Mouse (Mus musculus): ENCODE data around the gene Zbed5.
"Not testable (repeated sequence)": the region's sequence is repeated elsewhere in the genome, so short reads cannot be mapped to it uniquely, and the experiment has no call there.

Zbed5 gene

DNA sequence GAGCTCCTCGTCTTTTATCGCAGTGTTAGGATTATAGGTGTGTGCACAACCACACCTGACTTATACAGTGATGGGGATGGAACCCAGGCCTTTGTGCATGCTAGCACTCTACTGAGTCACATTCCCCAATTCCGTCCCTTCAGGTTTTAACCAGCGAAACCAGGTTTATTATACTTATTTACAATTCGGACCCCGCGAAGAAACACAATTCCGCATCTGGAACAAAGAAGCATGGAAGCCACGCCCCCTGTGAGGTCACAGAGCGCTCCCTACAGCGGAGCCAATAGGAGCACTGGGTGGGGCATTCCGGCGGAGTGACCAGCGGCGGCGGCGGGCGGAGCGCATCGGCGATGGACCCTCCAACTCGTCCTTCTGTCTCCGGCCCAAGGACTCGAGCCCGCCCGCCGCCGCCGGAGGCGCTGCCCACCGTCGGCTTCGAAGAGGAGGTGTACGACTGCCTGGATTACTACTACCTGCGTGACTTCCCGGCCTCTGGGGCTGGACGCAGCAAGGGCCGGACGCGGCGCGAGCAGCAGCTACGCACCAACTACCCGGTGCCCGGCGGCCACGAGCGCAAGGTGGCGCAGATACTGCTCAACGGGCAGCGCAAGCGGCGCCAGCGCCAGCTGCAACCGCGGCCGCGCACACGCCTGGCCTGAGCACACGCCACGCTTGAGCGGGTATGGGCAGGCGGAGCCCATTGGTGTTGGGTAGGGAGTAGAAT is 12.9 kb downstream of the Zbed5 start, which contains the start of gene Nupr1l:
Nupr1l (plus strand) TSS at position 299 of the 724 bp plus-strand sequence.
- peak; percentile 74 for DNase-seq (ENCODE audit: low read depth, low spot score)

DNA sequence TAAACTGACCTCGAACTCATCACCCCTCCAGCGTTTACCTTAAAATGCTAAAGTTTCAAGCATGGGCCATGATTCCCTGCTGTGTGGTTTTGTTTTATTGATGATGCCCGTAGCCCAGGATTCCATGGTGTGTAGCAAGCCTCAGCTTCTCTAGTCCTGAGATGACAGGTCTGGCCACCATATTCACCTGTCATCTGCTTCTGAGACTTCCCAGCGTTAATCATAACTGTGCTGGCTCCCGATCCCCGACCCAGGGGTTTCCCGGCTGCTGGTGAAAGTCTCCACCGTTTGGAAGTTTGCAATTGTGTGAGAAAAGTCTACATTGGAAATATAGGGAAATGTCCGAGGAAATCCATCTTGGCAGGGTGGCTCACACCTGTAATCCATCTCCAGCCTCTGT is 13.6 kb downstream of the Zbed5 start:
- DNase-seq (ENCODE audit: low read depth, low spot score): no peak

DNA sequence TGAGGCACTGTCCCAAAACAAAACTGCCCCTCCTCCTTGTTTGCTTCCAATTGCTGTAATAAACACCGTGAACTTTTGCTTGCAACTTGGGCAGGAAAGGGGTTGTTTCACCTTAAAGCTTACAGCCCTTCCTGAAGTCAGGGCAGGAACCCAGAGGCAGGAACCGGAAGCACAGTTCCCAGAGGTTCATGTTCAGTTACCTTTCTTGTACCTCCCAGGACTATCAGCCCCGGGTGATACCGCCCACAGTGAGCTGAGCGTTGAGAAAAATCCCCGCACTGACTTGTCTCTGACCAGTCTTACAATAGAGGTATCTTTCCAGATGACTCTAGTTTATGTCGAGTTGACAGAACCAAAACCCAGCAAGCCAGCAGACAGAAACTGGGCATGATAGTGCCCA is 14.1 kb downstream of the Zbed5 start:
- no peak for DNase-seq (ENCODE audit: low read depth, low spot score)

DNA sequence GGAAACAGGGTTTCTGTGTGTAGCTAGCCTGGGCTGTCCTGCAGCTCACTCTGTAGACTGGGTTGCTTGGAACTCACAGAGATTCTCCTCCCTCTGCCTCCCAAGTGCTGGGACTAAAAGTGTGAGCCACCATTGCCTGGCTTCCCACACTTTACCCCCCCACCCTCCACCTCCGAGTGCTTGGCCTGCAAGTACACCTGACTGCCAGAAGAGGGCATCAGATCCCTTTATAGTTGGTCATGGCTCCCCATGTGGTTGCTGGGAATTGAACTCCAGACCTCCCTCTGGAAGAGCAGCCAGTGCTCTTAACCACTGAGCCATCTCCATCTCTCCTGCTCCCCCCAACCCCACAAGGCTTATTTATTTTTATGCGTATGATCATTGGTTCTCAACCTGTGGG is 18.5 kb downstream of the Zbed5 start:
- DNase-seq (ENCODE audit: low read depth, low spot score): peak; percentile 72

DNA sequence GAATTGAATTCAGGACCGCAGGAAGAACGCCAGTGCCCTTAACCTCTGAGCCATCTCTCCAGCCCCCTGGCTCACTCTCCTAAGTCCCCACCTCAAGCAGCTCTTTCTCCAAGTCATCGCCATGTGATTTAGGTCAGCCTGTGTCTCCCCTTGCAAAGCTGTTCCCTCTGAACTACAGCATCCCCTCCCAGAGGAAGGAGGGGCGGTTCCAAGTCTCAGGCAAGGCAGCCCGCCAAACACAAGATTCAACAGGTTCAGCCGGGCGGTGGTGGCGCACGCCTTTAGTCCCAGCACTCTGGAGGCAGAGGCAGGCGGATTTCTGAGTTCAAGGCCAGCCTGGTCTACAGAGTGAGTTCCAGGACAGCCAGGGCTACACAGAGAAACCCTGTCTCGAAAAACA is 20.0 kb downstream of the Zbed5 start:
- not testable (repeated sequence) for DNase-seq (ENCODE audit: low read depth, low spot score)

DNA sequence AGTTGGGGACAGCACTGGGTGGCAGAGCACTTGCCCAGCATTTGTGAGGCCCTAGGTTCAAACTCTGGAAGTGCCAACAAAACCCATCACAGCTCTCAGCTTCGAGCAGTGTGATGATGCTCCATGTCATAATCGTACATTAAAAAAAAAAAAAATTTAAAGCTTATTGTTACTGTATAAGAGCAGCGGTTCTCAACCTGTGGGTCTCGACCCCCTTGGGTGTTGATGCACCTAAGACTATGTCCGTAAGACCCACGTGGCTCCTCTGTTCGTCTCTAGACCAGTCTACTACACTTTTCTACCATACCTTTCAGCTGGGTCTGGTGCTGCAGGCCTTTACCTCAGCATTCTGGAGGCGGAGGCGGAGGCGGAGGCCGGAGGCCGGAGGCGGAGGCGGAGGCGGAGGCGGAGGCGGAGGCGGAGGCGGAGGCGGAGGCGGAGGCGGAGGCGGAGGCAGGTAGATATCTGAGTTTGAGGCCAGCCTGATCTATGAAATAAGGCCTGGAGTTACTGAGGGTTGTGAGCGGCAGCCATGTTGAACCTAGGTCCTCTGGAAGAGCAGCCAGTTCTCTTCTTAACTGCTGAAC is 22.6 kb downstream of the Zbed5 start:
- no peak for DNase-seq (ENCODE audit: low read depth, low spot score)

DNA sequence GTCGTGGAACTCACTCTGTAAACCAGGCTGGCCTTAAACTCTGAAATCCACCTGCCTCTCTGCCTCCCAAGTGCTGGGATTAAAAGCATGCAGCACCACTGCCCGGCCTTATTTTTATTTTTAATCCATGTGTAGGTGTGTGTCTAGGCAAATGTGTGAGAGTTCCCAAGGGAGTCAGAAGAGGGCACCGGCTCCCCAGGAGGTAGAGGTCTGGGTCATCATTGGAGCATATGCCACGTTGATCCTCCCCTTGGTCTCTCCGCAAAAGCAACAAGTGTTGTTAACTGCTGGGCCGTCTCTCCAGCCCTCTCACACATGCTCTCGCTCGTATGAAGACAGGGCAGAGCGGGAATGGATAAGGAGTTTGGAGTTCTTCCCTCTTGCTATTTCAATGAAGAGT is 23.2 kb downstream of the Zbed5 start:
- no peak for DNase-seq (ENCODE audit: low read depth, low spot score)

DNA sequence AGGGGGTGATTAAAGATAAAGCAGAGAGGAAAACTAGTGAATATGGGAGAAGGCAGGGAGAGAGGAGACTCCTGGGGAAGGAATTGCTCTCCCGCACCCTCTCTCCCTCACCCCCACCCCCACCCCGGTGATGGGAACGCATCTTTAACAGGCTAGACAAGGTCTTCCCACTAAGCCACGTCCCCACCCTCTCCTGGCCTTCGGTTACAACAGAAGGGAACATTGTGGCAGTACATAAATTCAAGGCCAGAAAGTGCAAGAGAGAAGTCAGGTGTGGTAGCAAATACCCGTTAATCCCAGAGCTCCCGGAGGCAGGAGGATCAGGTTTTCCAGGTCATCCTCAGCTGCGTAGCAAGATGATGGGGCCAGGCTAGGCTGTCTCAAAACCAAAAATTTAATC is 23.8 kb downstream of the Zbed5 start:
- DNase-seq (ENCODE audit: low read depth, low spot score): no peak

DNA sequence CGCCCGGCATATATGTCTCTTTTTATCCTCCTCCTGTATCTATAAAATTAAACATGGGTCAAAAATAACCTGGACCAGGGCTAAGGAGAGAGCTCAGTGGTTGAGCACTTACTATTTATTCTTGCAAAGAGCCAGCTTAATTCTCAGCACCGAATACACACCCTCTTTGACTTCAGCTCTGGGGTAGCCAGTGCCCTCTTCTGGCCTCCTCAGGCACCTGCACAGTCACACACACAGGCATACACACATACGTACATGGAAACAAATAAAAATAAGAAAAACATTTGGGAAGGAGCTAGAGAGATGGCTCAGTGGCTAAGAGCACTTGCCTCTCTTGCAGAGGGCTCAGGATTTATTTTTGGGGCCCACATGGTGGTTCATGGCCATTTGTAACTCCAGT is 26.4 kb downstream of the Zbed5 start:
- DNase-seq (ENCODE audit: low read depth, low spot score): no peak

DNA sequence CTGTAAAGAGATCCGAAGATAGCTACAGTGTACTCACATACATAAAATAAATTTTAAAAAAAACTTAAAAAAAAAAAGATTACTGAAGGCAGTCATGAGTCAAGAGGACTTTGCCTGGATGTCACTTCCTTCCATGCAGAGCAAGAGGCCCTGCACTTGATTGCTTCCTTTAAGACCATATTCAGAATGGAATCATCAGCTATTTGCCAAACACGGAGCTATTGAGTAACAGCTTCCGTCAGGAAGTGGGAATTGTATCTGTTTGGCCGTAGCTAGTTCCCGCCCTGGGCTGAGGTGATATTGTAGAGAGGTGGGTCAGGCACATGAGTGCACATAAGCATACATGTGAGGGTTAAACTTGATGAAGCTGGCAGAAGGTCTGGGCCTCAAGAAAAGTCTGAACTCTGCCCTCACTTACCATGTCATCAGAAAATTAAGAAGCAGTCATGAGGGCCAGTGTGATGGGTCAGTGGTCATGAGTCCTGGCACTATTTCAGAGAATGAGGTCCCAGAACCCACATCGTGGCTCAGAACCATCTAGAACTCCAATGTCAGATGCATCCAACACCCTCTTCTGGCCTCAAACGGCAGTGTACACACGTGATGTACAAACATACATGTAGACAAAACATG is 29.4 kb downstream of the Zbed5 start:
- no peak for DNase-seq (ENCODE audit: low read depth, low spot score)

DNA sequence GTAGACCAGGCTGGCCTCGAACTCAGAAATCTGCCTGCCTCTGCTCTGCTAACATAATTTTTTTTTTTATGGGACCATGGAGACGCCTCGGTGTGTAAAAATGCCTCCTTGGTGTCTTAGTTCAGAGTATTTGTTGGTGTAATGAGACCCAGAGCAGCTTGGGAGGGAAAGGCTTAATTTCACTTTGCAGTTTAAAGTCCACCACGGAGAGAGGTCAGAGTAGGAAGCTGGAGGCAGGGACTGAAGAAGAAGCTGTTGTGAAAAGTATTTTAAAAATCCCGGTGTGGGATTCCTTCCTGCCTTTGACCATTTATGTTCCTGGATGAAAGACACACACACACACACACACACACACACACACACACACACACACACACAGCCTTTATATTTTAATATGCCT is 30.4 kb downstream of the Zbed5 start:
- DNase-seq (ENCODE audit: low read depth, low spot score): no peak

DNA sequence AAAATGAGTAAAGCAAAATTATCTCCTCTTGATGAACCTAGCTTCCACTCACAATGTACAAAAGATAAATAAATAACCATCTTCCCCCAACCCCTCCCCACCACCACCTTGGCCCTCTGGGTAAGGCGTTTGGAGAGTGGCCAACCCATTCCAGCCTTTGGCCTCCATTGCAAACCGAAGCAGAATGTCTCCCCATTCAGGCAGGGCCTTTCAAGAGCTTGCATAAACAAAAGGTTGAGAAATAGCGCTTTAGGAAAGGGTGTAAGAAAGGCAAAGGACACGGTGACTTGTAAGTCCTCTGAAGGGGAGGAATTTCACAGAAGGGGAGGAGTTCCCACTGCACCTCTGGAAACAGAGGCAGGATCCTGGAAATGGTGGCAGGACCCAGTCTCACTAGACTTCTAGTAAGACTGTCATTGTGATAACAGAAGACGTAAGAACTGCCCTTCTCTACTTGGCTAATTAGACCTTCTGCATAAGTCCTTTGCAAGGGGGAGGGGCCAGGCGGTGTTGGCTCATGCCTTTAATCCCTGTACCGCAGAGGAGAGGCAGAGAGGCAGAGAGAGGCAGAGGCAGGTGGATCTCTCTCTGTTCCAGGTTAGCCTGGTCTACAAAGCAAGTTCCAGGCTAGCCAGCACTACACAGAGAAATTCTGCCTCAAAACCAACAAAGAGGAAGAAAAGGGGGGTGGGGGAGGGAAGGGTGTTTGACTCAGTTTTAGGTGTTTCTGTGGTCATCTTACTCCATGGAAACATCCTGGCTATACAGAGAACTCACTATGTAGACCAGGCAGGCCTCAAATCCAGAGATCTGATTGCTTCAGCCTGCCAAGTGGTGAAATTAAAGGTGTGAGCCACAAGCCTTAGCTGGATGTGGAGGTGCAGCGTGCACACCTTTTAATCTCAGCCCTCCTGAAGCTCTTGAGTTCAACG is 34.7 kb downstream of the Zbed5 start:
- DNase-seq (ENCODE audit: low read depth, low spot score): no peak

DNA sequence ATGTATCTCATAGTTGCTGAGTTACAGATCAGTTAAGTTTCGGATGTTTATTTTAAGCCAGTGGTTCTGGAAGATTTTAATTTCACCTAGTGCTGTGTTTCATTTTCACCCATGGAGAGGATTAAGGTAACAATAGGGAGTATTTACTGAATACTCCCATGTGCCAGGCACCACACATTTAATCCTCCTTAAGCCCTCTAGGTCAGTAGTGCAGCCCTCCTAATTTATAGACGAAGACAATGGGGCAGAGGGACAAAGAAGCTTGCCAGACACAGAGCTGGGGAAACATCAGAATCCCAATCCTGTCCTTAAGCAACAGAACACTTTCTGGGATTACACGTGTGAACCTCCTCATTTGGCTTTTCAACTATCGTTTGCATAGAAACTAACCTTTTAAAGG is 41.4 kb downstream of the Zbed5 start:
- no peak for DNase-seq (ENCODE audit: low read depth, low spot score)

DNA sequence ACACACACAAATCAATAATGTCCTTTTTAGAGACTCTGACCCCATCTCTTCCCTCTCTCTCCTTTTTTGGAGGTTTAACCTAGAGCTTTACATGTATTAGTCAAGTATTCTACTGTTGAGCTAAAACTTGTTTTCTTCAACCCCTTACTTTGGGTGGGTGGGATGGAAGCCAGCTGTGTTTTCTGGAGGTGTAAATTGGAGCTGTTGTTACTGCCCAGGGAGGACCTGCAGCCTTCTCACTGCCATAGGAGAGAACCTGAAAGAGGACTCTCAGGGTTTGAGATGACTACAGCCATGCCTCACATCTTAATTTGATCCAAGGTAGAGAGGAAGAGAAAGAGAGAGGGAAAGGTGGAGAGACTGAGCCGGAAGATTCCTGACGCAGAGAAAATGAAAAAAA is 44.8 kb downstream of the Zbed5 start:
- no peak for DNase-seq (ENCODE audit: low read depth, low spot score)

DNA sequence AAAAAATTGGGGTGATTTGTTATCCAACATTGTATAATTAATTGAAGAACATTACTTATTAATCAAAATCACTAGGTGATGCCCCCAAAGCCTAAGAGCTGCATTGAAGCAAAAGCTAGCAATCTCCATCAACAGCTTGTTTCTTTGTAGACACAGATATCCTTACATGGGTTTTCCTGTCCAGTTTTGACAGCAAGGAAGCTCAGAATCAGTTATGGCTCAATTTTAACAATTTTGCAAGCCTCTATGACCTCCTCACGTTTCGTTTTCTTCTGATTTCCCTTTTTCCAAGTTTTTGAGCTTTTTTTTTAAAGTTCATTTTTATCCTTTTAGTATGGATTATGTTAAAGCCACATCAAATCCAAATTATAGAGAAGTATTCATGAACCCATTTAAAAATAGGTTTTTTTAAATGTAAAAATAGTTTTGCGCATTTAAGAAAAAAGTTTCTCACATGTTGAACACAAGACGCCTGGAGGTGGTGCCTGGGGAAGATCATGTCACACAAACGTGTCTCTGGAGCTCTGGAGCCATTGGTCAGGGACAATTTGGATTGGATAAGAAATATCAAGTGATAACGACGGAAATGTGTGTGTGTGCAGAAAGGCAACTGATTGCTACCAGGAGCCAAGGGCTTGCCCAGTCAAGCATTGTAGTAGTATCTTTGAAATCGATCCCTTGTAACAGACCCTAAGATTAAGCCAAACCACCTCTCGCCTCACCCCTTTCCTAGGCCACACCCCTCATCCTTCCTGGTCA is 45.4 kb downstream of the Zbed5 start:
- no peak for DNase-seq (ENCODE audit: low read depth, low spot score)

DNA sequence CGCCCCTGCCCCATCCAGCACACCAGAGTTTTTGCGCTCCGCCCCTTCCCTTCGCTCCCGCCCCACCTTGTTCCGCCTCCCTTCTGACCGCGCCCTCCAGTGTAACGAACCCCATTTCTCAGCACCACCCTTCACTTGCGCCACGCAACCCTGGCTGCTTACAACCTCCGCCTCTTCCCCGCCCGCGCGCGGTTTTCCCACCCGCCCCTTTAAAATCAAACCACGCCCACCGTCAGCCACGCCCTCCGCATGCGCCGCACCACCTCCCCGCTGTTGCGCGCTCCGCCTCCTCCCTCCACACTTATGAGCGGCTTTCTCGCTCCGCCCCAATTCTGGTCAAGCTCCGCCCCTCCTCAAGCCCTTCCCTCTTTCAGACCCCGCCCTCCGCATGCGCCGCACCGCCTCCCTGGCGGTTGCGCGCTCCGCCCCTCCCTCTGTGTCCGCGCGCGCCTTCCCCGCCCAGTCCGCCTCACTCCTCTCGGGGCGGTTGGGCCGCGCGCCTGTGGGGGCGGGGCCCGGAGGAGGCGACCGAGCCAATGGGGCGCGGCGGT is 46.0 kb downstream of the Zbed5 start, which contains the start of gene Vkorc1l1:
Vkorc1l1 (plus strand) TSS at position 476 of the 551 bp plus-strand sequence.
- peak; percentile 99 for DNase-seq (ENCODE audit: low read depth, low spot score)

DNA sequence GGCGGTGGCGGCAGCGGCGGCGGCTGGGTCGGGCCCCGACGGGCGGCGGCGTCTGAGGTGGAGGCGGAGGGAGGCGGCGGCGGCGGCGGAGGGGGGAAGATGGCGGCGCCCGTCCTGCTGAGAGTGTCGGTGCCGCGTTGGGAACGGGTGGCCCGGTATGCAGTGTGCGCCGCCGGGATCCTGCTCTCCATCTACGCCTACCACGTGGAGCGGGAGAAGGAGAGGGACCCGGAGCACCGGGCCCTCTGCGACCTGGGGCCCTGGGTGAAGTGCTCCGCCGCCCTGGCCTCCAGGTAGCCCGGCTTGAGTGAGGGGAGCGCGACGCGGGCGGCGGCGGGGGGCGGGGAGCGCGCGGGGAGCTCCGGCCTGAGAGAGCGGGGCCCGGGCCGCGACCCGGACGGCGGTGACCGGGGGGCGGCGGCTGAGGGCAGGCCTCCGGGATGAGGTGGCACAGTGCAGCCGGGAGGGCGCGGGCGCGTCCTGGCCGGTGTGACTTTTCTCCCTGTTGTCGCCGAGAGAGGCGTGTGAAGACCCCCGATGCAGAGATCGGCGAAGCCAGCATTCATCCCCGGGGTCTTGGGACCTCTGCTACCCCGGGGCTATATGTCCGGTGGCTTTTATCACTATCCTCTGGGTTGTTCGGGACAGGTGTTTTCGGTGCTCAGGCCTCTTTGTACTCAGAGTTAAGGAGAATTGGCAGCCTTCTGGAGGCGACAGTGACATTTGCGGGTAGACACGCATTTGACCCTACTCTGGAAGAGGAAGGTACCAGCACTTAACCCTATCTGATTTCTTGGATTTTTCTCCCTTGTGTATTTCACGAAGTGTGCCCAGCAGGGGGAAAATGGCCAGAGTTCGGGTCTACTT is 46.8 kb downstream of the Zbed5 start:
- peak; percentile 55 for DNase-seq (ENCODE audit: low read depth, low spot score)

DNA sequence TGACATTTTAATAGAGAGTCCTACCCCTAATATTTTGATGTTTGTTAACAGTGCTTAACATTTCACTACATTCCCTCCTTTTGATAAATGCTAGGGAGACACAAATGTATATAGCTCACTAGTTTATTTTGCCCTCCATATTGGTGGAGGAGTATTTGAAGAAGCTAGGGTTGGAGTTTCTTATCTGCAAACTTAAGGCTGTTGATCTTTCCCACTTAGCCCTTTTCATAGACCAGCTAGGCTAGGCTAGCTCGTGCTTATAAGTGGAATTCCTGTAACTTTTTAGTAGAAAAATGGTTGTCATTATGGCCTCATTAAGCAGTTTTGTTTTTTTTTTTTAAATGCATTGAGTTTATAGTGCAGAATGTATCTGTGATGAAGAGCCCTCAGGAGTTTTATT is 47.9 kb downstream of the Zbed5 start:
- DNase-seq (ENCODE audit: low read depth, low spot score): no peak

DNA sequence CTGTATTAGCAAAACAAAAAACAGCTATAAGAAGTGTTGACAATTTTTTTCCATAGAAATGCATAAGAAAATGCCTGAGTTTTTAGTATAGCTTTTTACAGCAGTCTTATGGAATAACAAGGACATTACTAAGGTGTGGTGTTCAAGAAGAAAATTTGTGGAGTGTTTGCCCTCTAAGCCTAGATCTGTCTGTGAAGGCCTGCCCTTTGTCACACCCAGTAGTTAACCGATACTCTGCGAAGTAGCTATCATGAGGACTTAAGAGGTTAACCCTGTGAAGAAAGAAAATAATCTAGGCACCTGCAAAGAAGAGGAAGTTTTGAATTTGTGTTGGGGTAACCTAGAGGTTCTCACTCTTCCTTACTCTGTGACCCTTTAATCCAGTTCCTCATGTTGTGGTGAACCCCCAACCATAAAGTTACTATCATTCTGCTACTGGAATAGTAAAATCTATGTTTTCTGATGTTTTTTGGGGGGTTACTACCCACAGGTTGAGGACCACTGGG is 52.1 kb downstream of the Zbed5 start:
- DNase-seq (ENCODE audit: low read depth, low spot score): no peak

DNA sequence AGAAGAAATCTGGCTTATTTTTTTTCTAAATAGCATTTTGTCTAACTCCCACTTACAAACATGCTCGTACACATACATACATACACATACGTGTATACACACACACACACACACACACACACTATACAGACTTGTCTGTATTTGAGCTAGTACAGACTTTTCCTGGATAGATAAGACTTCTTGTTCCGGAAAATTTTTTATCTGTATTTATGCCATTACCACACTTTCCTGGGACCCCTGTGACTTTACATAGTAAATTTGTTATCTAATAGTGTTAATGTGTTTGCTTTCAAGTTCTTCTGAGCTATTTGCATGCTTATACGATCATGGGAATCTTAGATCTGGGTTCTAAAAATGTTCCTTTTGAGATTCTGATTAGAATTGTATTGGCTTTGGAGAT is 56.6 kb downstream of the Zbed5 start:
- no peak for DNase-seq (ENCODE audit: low read depth, low spot score)

All from CD4-positive helper T cell, adult 2 months (primary cell).